Mouse (Mus musculus) limb, embryonic 14.5 days (tissue): ENCODE measurements around the gene Rbp7. TPM values are rescaled to one million over a fixed set of nuclear protein-coding genes. Genes with fewer than 3 reads are reported as not detected.
"Not testable (repeated sequence)": the region's sequence is repeated elsewhere in the genome, so short reads cannot be mapped to it uniquely, and the experiment has no call there.

ENCODE experiments used
- ATAC-seq: fragments of 200-750 bp; cut with Nextera tagmentation; 2 replicates; pipeline ENCODE4 v1.8.0; 2017; ENCODE audit warnings: low read depth, moderate number of reproducible peaks, moderate TSS enrichment; ENCODE audit not compliant: low FRiP score
- DNase-seq: peaks from one replicate; pipeline ENCODE4 v3.0.0-alpha.2; 2015; ENCODE audit warnings: low spot score
- H3K27ac ChIP-seq: fragments of 300-500 bp; sonication (generic); replicated peaks from 2 replicates; pipeline ENCODE4 v1.5.1; 2014; ENCODE audit warnings: low read depth, mild to moderate bottlenecking, low read length, moderate library complexity, mixed read lengths
- H3K27me3 ChIP-seq: fragments of 300-500 bp; sonication (generic); 2 replicates; pipeline ENCODE4 v1.6.1; 2014; ENCODE audit warnings: low read length, mixed read lengths; ENCODE audit not compliant: control insufficient read depth, insufficient read depth
- H3K36me3 ChIP-seq: fragments of 300-500 bp; sonication (generic); 2 replicates; pipeline ENCODE4 v1.6.1; 2014; ENCODE audit warnings: mild to moderate bottlenecking, low read length, moderate library complexity, mixed read lengths; ENCODE audit not compliant: control insufficient read depth, insufficient read depth
- H3K4me1 ChIP-seq: fragments of 300-500 bp; sonication (generic); 2 replicates; pipeline ENCODE4 v1.6.1; 2014; ENCODE audit warnings: antibody characterized with exemption, low read length, mixed read lengths; ENCODE audit not compliant: control insufficient read depth, insufficient read depth
- H3K4me2 ChIP-seq: fragments of 300-500 bp; sonication (generic); replicated peaks from 2 replicates; pipeline ENCODE4 v1.6.1; 2014; ENCODE audit warnings: low read depth, mild to moderate bottlenecking, low read length, moderate library complexity; ENCODE audit not compliant: severe bottlenecking
- H3K4me3 ChIP-seq: fragments of 300-500 bp; sonication (generic); replicated peaks from 2 replicates; pipeline ENCODE4 v1.5.1; 2014; ENCODE audit warnings: low read length
- H3K9ac ChIP-seq: fragments of 300-500 bp; sonication (generic); 2 replicates; pipeline ENCODE4 v1.6.1; 2014; ENCODE audit warnings: mild to moderate bottlenecking, low read depth, low read length, moderate library complexity; ENCODE audit not compliant: severe bottlenecking
- H3K9me3 ChIP-seq: fragments of 300-500 bp; sonication (generic); 2 replicates; pipeline ENCODE4 v1.6.1; 2016; ENCODE audit warnings: low read length; ENCODE audit not compliant: control insufficient read depth
- POLR2A ChIP-seq: fragments of 200-500 bp; IDR thresholded peaks from 2 replicates; pipeline ENCODE4 v1.8.0; 2012; ENCODE audit warnings: inconsistent platforms, mild to moderate bottlenecking, moderate library complexity, borderline replicate concordance; ENCODE audit not compliant: insufficient read depth, insufficient read length; ENCODE audit errors: extremely low read depth
- WGBS: fragments of 180-500 bp; shearing (Covaris S2); extraction: QIAGEN DNeasy Blood & Tissue Kit; methylation state at CpG from one replicate; pipeline ENCODE4 v1.1.7; 2014; 5-methylcytosine and 5-hydroxymethylcytosine counted together
- polyA plus RNA-seq, 2 experiments: library from polyadenylated mRNA; depleted of rRNA in 1 of 2; stranded (reverse) in 1 of 2; unstranded in 1 of 2; fragments of >200 nt; fragmentation: Nextera tagmentation in 1 of 2; extraction: Ambion mirVana in 1 of 2; gene quantifications; 2 replicates each; pipeline versions ENCODE4 v1.2.1 to v1.2.3; 2012 to 2014

The Rbp7 gene
- polyA plus RNA-seq, 2 experiments = 0.11 to 0.89 TPM

DNA sequence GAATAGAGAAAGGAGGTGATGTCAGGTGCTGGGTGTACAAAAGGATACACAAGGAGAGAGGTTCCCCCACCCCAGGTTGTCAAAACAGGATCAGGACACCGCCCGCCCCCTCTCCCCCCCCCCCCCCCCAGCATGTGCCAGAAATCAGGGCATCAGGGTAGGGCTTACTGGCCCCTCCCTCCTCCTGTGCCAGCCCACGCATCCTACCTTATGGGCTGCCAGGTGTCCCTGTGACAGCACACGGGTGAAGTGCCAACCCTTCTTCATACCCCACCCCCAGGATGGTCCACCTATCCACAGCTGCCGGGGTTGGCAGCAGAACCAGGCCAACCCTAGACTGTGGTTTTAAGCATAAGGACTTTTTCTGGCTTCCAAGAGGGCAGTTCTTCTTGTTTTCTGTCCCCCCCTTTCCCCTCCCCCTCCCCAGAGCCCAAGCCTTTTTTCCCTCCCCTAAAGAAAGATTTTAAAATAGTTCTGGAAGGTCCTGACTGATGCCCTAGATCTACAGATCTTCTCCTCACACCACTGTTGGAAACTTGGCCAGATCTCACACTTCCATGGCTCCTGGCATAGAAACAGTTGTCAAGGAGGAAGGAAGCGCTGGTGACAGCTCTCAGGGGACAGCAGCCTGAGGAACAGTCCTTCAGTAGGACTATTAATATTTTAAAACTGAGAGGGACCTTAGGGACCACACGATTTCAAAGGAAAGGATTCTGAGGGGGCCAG lies 7.0 kb upstream of the Rbp7 start:
- H3K4me1 ChIP-seq = no peaks in the 10 kb centered on the region
- DNase-seq (no peak), ATAC-seq (no peak)

DNA sequence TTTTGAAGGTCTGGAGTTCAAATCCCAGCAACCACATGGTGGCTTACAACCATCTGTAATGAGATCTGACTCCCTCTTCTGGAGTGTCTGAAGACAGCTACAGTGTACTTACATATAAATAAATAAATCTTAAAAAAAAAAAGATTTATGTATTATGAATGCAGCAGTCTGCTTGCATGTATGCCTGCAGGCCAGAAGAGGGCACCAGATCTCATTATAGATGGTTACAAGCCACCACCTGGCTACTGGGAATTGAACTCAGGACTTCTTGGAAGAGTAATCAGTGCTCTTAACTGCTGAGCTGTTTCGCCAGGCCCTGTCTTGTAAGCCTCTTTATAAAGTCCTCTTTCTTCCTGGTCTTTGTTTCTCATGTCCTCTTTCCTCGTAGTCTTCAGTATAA lies 5.7 kb upstream of the Rbp7 start:
- not testable (repeated sequence) for H3K27me3 ChIP-seq, H3K9ac ChIP-seq, H3K9me3 ChIP-seq, H3K4me3 ChIP-seq, H3K36me3 ChIP-seq, DNase-seq, H3K4me2 ChIP-seq, H3K4me1 ChIP-seq, H3K27ac ChIP-seq, ATAC-seq
- WGBS = 90% methylated on average over 2 of the region's 2 CpGs

More for the DNA sequence above, 7.0 kb upstream of the Rbp7 start:
- WGBS = 69% methylated on average over 7 of the region's 7 CpGs
- H3K4me3 ChIP-seq = no peak overlapping the region
- H3K27me3 ChIP-seq = no peaks in the 10 kb centered on the region
- H3K9ac ChIP-seq = no peak overlapping the region
- no peak overlapping the region for H3K4me2 ChIP-seq
- no peak overlapping the region for H3K27ac ChIP-seq
- no peaks in the 10 kb centered on the region for H3K9me3 ChIP-seq
- no peak for TF ChIP-seq POLR2A
- H3K36me3 ChIP-seq = no peaks in the 10 kb centered on the region

DNA sequence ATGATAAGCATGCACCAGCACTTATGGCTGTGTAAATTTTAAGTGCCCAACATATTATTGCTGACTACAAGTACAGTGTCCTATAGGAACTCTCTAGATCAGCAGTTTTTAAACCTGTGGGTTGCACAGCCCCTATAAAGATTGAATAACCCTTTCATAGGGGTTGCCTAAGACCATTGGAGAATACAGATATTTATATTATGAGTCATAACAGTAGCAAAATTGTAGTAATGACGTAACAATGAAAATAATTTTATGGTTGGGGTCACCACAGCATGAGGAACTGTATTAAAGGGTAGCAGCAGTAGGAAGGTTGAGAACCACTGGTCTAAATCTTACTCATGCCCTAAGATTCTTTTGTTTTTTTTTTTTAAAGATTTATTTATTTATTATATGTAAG lies 4.6 kb upstream of the Rbp7 start:
- 71% methylated on average over 1 of the region's 1 CpGs for WGBS
- H3K4me2 ChIP-seq = no peak overlapping the region

DNA sequence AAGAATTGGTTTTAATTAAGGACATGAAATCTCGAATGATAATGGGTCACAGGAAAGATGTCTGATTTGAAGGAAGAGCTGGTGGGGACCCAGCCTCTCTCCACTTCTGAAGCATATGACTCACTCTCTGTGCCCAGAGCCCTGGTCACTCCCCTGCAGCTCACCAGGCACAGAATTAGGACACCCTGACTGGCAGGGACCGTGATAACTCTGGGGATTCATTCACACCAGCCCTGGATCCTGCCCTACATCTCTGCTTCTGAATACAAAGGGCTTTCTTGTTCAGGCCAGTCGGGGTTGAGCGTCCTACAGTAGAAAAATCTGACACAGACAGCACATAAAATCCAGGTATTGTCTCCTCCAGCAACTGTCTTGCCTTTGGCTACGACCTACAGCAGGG lies 3.7 kb upstream of the Rbp7 start:
- WGBS = 61% methylated on average over 5 of the region's 5 CpGs
- H3K36me3 ChIP-seq = no peaks in the 10 kb centered on the region
- H3K4me3 ChIP-seq = no peak overlapping the region
- H3K4me2 ChIP-seq = no peak overlapping the region
- H3K27ac ChIP-seq = no peak overlapping the region
- H3K27me3 ChIP-seq = no peaks in the 10 kb centered on the region
- H3K9me3 ChIP-seq = no peaks in the 10 kb centered on the region
- no peak overlapping the region for H3K9ac ChIP-seq
- DNase-seq (no peak), ATAC-seq (no peak)
- no peak for TF ChIP-seq POLR2A
- no peaks in the 10 kb centered on the region for H3K4me1 ChIP-seq

More for the DNA sequence above, 4.6 kb upstream of the Rbp7 start:
- Histone ChIP-seq H3K36me3 (no peaks in the 10 kb centered on the region), H3K4me1 (no peaks in the 10 kb centered on the region), H3K9me3 (no peaks in the 10 kb centered on the region), H3K4me3 (no peak overlapping the region), H3K27me3 (no peaks in the 10 kb centered on the region), H3K9ac (no peak overlapping the region), H3K27ac (no peak overlapping the region)
- no peak for TF ChIP-seq POLR2A
- ATAC-seq = no peak
- no peak for DNase-seq

DNA sequence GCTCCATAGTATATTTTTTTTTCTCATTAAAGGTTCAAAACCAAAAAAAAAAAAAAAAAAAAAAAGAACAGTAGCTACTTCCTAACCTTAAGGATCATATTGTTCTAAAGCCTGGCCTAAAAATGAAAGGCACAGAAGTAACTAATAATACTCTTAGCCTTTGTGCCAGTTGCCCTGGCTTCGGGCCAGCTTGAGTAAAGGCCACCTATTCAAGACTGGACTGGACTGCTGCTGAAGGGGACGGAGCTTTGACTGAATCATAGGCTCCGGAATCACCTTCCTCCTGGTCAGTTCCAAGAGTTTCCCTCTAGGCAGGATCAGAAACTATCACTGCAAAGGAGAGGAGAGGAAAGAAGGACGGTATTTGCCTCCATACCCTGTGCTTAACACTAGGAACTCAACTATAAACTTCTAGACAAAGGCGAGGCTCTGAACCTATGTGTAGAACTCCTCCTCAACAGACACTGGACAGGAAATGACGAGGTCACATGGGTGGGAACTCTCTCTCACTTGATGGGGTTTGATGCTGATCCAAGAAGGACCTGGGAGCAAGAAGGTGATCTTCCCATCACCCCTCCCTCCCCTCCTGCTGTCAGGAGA lies 3.2 kb upstream of the Rbp7 start:
- no peak overlapping the region for H3K9ac ChIP-seq
- DNase-seq (no peak), ATAC-seq (no peak)
- no peaks in the 10 kb centered on the region for H3K9me3 ChIP-seq
- H3K27me3 ChIP-seq = no peaks in the 10 kb centered on the region
- H3K36me3 ChIP-seq = no peaks in the 10 kb centered on the region
- H3K4me3 ChIP-seq = no peak overlapping the region
- no peak overlapping the region for H3K27ac ChIP-seq
- H3K4me1 ChIP-seq = no peaks in the 10 kb centered on the region
- H3K4me2 ChIP-seq = no peak overlapping the region
- no peak for TF ChIP-seq POLR2A
- 78% methylated on average over 6 of the region's 6 CpGs for WGBS

DNA sequence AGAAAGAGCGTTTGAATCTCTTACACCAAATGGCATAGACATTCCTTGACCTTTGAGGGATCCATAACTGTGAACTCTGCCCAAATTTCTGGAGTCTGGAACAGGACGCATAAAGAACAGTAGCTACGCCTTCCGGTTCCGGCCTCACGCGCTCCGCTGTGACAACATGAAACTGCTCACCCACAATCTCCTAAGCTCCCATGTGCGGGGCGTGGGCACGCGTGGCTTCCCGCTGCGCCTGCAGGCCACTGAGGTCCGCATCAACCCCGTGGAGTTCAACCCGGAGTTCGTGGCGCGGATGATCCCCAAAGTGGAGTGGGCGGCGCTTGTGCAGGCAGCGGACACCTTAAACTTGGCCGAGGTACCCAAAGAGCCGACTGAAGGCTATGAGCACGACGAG lies 2.4 kb upstream of the Rbp7 start:
- not testable (repeated sequence) for H3K4me2 ChIP-seq, H3K27me3 ChIP-seq, H3K9ac ChIP-seq, H3K36me3 ChIP-seq, H3K4me1 ChIP-seq, DNase-seq, ATAC-seq, H3K27ac ChIP-seq, H3K4me3 ChIP-seq, H3K9me3 ChIP-seq
- 85% methylated on average over 25 of the region's 27 CpGs for WGBS
